Mouse (Mus musculus): Measurements from ENCODE around the gene Fbxl3.

The Fbxl3 gene

DNA sequence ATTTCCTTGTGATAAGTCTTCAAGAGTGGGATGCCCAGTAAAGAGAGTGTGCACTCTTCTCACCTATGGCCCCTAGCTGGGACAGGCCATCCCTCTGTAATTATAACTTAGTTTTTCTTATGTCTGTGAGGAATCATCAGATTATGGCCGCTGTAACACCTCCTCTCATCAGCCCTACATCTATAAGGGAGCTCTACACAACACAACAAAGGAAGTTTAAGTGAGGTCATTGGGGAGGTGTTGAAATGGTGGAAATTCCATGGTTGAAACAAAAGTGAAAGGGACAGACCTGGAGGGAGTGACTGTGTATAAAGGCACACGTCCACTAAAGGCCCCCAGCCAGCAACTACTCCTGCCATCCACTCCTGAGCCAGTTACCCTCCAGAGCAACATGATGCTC, 52.7 kb downstream of the Fbxl3 start, which contains the start of gene Acod1:
TSS of gene Acod1 (plus strand) at position 301 of the 400 bp plus-strand sequence.
- DNase-seq (ENCODE audit: low read depth, low spot score): no peak

DNA sequence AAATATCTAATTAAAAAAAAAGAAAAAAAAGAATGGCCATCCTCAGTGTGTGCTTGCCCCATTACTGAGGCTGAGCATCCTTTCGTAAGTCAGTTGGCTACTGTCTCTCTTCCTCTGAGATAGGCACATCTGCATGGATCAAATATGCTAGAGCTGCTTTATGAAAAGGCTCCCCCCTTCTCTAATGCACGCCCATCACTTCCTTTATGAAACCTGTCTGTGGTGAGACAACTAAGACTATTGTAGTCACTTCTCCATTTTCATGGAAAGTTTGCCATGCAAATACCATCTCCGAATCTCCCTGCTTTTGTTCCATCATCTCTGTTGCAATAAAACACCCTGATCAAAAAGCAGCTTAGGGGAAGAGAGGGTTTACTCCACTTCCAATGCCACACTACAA, 62.4 kb downstream of the Fbxl3 start:
- no peak for DNase-seq (ENCODE audit: low read depth, low spot score)

- no peak for DNase-seq (ENCODE audit: low read depth, low spot score)
Observed at GRCm38 (mm10) chr14:103034076-103034475, 65.3 kb downstream of the Fbxl3 start.

GRCm38 (mm10) chr14:103033271-103033823, 66.0 kb downstream of the Fbxl3 start:
- peak; percentile 21 for DNase-seq (ENCODE audit: low read depth, low spot score)
